Mouse (Mus musculus) brown adipose tissue, adult 24 weeks (tissue): Measurements from ENCODE around the gene Mical2. TPM values are rescaled to one million over a fixed set of nuclear protein-coding genes. Genes with fewer than 3 reads are reported as not detected.

ENCODE experiments used
- H3K27ac ChIP-seq: fragments of 200-500 bp; replicated peaks from 2 replicates; pipeline ENCODE4 v1.5.1; 2012; ENCODE audit warnings: low read depth, mild to moderate bottlenecking, low read length
- H3K4me1 ChIP-seq: fragments of 200-500 bp; 2 replicates; pipeline ENCODE4 v1.6.1; 2012; ENCODE audit warnings: low read length, mixed read lengths; ENCODE audit not compliant: control insufficient read depth, insufficient read depth, insufficient read length
- H3K4me3 ChIP-seq: fragments of 200-500 bp; 2 replicates; pipeline ENCODE4 v1.5.1; 2012; ENCODE audit warnings: low read depth, mild to moderate bottlenecking, low read length, moderate library complexity; ENCODE audit not compliant: insufficient read depth
- polyA plus RNA-seq: library from polyadenylated mRNA; stranded (reverse); fragments of >200 nt; gene quantifications from 2 replicates; pipeline ENCODE4 v1.2.4, GENCODE M21; 2012; ENCODE audit not compliant: missing spikeins, insufficient read depth, insufficient read length

The Mical2 gene
- polyA plus RNA-seq, 1 experiment, result 18.7 TPM

DNA sequence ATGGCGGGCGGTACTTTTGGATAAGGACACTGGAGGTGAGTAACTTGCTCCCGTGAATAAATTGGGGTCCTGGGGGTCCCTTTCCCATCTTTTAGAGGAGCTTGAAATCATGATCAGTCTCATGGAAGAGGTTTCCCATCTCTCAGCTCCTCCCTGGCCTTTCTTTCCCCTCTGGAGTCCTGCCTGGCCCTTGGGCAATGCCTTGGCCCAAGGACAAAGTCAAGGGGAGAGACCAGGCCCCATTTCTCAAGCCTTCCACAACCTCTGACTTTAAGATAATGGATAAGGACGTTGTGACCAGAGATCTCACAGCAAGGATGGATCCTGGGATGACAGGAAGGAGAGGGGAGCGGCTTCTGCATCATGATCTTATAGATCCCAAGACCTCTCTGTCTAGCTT is 152.4 kb downstream of the Mical2 start:
- Histone ChIP-seq H3K4me1 (no peaks in the 10 kb centered on the region), H3K27ac (no peak overlapping the region)

DNA sequence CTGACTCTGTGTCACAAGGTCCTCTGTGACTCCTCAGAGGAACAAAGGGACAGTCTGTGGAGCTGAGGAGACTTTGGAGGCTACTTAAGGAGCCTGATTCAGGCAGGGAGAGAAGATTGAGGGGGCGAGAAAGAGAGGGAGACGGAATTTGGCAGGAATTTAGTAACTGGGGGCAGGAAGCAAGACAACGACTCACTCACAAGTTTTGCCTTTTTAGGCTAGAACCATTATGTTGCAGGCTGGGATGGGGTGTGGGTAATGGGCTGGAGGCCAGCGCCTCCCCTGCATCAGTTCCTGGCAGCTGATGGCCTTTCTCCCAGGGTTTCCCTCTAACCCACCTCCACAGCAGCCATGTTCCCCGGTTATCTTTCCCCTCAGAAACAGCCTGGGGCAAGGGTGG is 152.8 kb downstream of the Mical2 start:
- H3K4me3 ChIP-seq, result no peak overlapping the region
- H3K27ac ChIP-seq, result no peak overlapping the region
- no peaks in the 10 kb centered on the region for H3K4me1 ChIP-seq

More for the DNA sequence above, 152.4 kb downstream of the Mical2 start:
- no peak overlapping the region for H3K4me3 ChIP-seq

DNA sequence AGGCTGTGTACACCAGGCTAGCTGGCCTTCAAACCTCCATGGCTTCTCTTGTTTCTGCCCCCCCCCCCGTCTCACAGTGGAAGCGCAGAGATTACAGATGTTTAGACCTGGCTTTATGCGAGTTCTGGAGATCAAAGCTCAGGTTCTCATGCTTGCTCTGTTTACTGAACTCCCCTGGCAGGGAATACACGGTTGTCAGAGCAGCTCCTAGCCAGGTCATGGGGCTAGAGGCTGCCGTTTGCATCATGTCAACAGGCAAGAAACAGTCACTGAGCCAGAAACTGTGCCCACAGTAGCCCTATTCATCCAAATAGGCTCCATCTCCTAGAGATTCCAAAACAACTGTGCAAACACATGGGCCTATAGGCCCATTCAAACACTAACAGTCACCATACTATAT is 160.9 kb downstream of the Mical2 start:
- no peak overlapping the region for H3K27ac ChIP-seq
- no peak overlapping the region for H3K4me3 ChIP-seq
- H3K4me1 ChIP-seq, result peaks cover 4% of the 10 kb centered on the region

DNA sequence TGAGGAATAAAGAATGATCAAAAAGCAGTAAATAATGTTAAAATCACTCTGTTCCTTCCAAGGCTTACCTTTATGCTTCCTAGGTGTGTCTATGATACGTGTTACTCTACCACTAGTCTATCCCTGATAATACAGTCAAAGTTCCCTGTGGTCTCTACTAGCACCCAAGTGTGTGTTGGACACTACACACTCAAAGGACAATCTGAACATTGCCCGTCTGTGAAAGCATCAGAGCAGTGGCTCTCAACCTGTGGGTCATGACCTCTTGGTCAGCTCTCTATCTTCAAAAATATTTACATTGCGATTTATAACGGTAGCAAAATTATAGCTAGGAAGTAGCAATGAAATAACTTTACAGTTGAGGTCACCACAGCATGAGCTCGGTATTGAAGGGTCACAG is 162.2 kb downstream of the Mical2 start:
- no peak overlapping the region for H3K27ac ChIP-seq
- no peak overlapping the region for H3K4me3 ChIP-seq
- peaks cover 4% of the 10 kb centered on the region for H3K4me1 ChIP-seq

DNA sequence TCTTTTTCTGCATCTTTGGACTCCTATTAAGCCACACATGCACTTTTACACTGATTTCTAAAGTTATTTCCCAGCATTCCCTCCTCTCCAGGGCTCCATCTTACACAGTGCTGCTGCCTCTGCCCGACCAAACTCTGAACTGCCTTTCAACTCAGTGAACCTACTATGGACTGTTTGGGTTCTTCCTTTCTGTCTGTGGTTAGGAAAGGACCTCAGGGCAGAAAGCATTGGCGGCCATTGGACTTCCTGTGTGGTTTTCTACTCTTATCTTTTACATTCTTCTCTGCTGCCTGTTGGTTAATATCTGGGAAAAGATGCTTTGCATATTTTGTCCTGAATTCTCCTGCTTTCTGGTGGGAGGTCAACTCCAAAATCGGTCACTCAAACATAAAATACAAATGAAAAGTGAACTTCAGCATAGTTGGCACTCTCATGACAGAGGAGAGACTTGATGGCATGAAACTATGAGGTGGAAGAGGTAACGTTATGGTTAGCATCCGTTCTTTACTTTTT is 162.8 kb downstream of the Mical2 start:
- H3K4me3 ChIP-seq, result no peak overlapping the region
- no peak overlapping the region for H3K27ac ChIP-seq
- peaks cover 4% of the 10 kb centered on the region for H3K4me1 ChIP-seq

DNA sequence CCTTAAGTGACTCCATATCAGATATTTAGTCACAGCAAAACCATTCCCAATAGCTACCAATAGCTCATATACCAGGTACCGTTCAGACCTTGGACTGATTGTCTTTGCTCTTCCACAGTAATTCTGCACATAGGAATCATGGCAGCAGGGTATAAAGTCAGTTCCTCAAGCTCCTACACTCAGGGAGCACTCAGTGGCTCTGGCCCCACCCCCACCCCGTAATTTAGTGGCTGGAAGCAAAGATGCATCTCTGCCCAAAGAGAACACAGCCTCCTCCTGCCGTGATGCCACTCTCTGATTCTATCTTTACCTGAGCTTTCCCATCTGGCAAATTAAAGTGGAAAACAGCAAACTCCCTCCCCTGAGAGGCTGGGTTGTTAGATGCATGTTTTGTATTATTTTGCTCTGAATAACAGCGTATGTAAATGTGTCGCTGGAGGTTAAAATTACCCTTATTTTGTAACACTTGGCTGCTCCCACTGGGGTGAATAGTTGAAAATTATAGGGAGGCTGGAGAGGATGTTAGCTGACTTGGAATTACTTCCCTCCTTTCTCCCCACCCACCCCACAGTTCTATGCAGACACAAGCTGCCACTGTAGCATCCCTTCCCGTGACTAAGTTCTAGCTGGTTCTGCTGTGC is 164.1 kb downstream of the Mical2 start:
- no peak overlapping the region for H3K4me3 ChIP-seq
- peaks cover 4% of the 10 kb centered on the region for H3K4me1 ChIP-seq
- no peak overlapping the region for H3K27ac ChIP-seq

DNA sequence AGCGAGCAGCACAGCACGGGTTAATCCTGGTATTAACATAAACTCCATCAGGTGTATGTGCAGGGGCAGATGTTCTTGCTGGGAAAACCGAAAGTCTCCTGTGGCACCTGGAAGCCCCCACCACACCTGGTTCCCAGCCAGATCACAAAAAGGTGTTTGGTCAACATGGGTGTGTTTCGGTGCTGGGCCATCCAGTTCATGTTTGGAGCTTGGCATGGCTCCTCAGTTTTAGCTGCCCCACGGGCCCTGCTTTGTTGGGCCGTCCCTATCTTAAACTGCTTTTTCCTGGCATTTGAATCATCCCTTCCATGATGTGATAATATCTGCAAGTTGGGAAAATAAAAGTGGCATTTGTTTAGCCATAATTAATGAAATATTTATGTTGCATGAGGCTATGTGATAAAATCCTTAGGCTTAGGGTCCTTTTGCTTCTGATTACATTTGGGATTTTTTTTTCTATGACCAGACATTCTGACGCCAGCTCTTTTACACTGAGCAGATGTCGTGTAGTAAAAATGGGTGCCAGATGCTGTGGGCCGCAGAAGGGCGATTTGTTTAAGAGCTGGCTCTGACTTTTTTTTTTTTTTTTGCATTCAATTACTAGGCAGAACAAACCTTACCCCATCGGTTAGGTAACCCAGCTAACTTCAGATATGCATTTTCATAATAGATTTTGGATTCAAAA is 164.7 kb downstream of the Mical2 start:
- Histone ChIP-seq H3K27ac (no peak overlapping the region), H3K4me3 (no peak overlapping the region), H3K4me1 (peaks cover 4% of the 10 kb centered on the region)

DNA sequence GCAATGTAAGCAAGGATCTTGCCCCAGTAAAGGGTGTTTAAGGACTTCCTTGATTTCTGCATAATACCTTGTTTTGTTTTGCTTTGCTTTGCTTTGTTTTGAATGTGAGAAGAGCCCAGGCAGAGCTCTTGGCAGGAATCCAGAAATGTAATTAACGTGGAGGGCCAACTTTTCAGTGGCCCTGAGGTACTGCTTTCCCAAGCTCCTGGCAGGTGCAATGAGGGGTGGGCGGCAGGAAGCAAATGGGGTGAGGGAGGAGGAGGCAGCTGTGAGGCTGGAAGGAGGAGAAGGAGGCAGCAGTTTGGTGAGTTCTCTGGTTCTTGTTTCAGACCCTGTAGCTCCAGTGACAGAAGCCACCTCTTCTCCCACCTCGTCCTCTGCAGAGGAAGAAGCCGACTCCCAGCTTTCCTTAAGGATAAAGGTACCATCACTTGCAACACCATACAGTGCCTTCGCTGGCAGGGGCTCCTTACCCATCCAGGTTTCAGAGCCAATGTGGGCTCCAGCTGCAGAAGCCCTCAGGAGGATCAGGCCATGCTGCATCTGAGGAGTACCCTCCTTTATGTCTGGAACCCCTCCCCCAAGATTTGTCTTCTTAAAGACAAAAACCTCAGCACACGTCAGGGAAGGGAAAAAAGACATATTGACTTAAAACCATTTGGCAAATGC is 165.4 kb downstream of the Mical2 start:
- no peak overlapping the region for H3K4me3 ChIP-seq
- H3K4me1 ChIP-seq, result peaks cover 4% of the 10 kb centered on the region
- H3K27ac ChIP-seq, result no peak overlapping the region

DNA sequence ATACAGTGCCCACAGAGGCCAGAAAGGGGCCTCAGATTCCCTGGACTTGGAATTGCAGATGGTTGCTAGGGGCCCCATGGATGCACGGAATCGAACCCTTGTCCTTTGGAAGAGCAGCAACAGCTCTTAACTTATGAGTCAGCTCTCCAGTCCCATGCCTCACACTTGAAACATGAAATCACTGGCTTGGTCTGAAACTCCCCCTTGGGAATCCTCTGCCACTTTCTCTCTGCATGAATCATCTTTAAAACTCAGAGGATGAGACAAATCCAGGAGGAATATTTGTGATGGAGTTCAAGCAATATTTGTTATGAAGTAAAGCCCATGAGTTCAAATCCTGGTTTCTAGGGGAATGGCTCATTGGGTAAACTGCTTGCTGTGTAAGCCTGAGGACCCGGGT is 172.1 kb downstream of the Mical2 start:
- no peak overlapping the region for H3K4me3 ChIP-seq

DNA sequence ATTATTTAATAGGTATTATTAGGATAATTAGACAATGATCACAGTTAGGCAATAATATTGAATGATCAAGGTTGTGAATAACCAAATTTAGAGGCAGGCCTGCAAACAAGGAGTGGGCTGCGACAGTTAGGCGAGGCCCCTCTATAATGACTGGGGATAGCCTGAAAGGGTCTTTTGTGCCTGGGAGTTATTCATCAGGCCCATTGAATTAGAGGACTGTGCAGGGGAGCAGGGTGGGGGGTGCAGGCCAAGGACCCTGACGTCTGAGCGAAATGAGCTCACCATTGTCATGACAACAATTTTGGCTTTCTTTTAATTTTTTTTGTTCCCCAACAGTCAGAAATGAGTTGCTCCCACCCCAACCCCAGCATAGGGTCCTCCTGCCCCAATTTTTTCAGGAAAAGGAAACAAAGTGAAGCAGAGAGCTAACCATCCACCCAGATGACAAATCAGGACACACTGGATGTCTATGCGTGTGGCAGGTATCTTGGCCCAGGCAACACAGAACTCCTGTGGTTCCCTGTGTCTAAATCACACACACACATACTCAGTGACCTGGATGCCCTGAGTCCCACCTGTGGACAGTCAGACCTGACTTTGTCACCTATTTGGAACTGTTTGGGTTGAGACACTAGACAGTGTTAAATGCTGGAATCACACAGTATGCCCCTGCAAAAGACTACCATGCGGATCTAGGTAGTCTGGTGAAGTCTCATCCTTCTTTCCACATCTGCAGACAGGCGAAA is 173.9 kb downstream of the Mical2 start:
- Histone ChIP-seq H3K27ac (no peak overlapping the region), H3K4me3 (no peak overlapping the region), H3K4me1 (peaks cover 5% of the 10 kb centered on the region; the same call in 1 of the 2 replicates)

More for the DNA sequence above, 172.1 kb downstream of the Mical2 start:
- H3K27ac ChIP-seq, result no peak overlapping the region
- H3K4me1 ChIP-seq, result no peaks in the 10 kb centered on the region

DNA sequence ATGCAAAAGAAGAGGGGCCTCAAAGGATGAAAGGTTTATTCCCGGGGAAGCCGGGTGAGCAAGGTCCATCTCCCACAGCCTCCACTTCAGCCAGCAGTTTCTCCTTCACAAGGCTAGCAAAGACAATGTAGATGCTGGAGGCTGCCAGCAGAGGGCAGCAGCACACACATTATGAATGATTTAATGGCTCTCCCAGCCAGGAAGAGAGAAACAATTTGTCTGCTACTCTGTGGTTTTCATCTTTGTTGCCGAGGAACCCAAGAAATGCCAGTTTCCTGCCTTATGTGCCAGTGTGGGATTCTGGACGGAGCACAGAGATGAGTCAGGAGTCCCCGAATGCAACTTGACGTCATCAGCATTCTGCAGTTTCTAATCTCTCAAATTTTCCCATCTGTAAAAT is 174.5 kb downstream of the Mical2 start:
- Histone ChIP-seq H3K27ac (no peak overlapping the region), H3K4me1 (peaks cover 7% of the 10 kb centered on the region; the same call in 1 of the 2 replicates), H3K4me3 (no peak overlapping the region)

DNA sequence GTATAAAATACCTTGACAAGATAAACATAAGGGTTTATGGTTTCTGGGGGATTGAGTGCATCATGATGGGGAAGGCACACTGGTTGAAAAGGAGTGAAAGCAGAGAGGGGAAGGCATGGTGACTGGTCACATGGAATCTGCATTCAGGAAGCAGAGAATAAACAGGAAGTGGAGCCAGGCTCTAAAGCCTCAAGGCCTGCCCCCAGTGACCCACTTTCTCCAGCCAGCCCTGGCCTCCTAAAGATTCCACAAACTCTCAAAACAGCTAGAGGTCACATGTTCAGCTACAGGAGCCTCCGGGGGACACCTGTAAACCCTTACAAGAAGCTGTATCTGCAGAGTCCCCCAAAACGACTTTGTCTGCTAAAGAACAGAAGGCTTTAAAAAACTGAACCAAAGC is 179.4 kb downstream of the Mical2 start:
- H3K27ac ChIP-seq, result no peak overlapping the region
- no peak overlapping the region for H3K4me3 ChIP-seq
- H3K4me1 ChIP-seq, result peaks cover 7% of the 10 kb centered on the region; the same call in 1 of the 2 replicates

DNA sequence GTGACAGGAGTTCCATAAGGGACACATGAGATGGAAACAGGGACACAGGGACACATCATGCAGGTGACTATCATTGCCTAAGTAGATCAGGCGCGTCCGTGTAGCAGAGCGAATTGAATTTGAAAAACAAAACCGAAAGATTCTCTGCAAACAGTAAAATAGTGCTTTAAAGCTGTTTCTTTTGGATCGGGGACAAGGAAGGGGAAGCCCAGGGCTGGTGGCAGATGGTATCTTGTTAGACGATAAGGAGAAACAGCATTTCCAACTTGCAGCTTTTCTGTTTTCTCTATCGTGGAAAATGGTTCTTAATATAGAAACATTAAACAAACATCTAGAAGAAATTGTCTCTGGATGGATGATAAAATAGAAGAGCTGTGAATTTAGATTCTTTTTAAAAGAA is 179.9 kb downstream of the Mical2 start:
- peaks cover 7% of the 10 kb centered on the region; the same call in 1 of the 2 replicates for H3K4me1 ChIP-seq
- H3K4me3 ChIP-seq, result no peak overlapping the region
- H3K27ac ChIP-seq, result no peak overlapping the region

DNA sequence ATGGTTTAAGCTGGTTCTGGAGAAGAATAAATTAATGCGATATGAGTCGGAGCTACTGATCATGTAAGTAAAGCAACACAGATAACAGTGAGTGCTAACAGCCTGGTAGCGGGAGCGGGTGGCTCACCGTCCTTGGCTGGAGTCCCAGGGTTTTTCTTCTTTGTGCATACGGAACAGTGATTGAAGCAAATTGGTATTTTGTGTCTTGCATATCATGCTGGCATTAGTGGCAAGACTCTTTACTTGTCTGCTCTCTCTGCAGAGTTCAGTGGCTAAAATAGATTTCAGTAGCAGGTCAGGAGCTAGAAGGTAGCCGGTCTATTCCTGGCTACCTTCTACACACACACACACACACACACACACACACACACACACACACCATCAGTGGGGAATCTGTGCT is 181.9 kb downstream of the Mical2 start:
- no peak overlapping the region for H3K27ac ChIP-seq
- H3K4me3 ChIP-seq, result no peak overlapping the region
- peaks cover 7% of the 10 kb centered on the region; the same call in 1 of the 2 replicates for H3K4me1 ChIP-seq

DNA sequence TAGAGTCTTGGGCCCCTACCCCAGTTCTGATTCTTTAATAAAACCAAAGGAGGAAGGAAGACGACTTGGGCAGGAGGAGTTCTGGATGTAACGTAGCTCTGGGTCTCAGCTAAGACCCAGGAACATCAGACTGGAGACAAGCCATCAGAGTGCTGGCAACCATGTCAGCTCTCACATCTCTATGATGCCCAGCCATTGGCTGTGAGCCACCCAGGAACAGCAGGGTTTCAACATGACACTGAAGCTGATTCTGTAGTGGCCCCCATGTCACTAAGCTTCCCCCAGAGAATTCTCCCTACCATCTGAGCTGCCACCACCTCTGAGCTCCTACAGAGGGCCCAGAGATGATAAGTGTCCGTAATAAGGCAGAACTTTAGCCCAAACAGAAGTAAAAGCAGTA is 184.3 kb downstream of the Mical2 start:
- no peaks in the 10 kb centered on the region for H3K4me1 ChIP-seq
- no peak overlapping the region for H3K27ac ChIP-seq
- no peak overlapping the region for H3K4me3 ChIP-seq
